Mouse (Mus musculus) adrenal gland, postnatal 36 days (tissue): ENCODE results near the gene Gm10260. TPM values are rescaled to one million over a fixed set of nuclear protein-coding genes. Genes with fewer than 3 reads are reported as not detected.

ENCODE experiments used
- DNase-seq, 2 experiments: peaks; one replicate each; pipeline ENCODE4 v3.0.0; 2021; ENCODE audit warnings: mixed read lengths in 1 of 2
- total RNA-seq, 2 experiments: library from RNA; stranded (reverse); gene quantifications; 2 replicates each; pipeline ENCODE4 v1.2.3; 2021

The Gm10260 gene
- total RNA-seq, 2 experiments from 2014 or later: 227 TPM

- no peak for DNase-seq
Observed at GRCm38 (mm10) chr13:97768046-97768682, 7.7 kb upstream of the Gm10260 start.

- DNase-seq: no peak
Observed at GRCm38 (mm10) chr13:97766600-97766999, 6.2 kb upstream of the Gm10260 start.

GRCm38 (mm10) chr13:97765913-97766312 lies 5.5 kb upstream of the Gm10260 start:
- no peak for DNase-seq

- peak; percentile 22 to 28 for DNase-seq
Observed at GRCm38 (mm10) chr13:97764067-97764466, 3.6 kb upstream of the Gm10260 start.

- peak in 1 of 2 experiments; percentile 14 for DNase-seq
Observed at GRCm38 (mm10) chr13:97763436-97763835, 3.0 kb upstream of the Gm10260 start.

- DNase-seq: no peak
Observed at GRCm38 (mm10) chr13:97762121-97762520, 1.7 kb upstream of the Gm10260 start.

- peak in 1 of 2 experiments; percentile 21 for DNase-seq
Observed at GRCm38 (mm10) chr13:97757033-97757432, 3.4 kb downstream of the Gm10260 start.

- no peak for DNase-seq
Observed at GRCm38 (mm10) chr13:97756091-97756490, 4.3 kb downstream of the Gm10260 start.

- DNase-seq: no peak
Observed at GRCm38 (mm10) chr13:97750851-97751381, 9.5 kb downstream of the Gm10260 start.

GRCm38 (mm10) chr13:97747037-97747860 lies 13.2 kb downstream of the Gm10260 start:
- DNase-seq: no peak

- DNase-seq: no peak
Observed at GRCm38 (mm10) chr13:97744669-97745068, 15.8 kb downstream of the Gm10260 start.

- DNase-seq: peak; percentile 15 to 17
Observed at GRCm38 (mm10) chr13:97744036-97744435, 16.4 kb downstream of the Gm10260 start.

GRCm38 (mm10) chr13:97743229-97743988 lies 17.0 kb downstream of the Gm10260 start:
- no peak for DNase-seq

GRCm38 (mm10) chr13:97735931-97736330 lies 24.5 kb downstream of the Gm10260 start:
- no peak for DNase-seq

GRCm38 (mm10) chr13:97734760-97735159 lies 25.7 kb downstream of the Gm10260 start:
- DNase-seq: no peak

- no peak for DNase-seq
Observed at GRCm38 (mm10) chr13:97725160-97725825, 35.1 kb downstream of the Gm10260 start.

- no peak for DNase-seq
Observed at GRCm38 (mm10) chr13:97724551-97724950, 35.9 kb downstream of the Gm10260 start.

GRCm38 (mm10) chr13:97712506-97713275 lies 47.7 kb downstream of the Gm10260 start:
- DNase-seq: no peak

GRCm38 (mm10) chr13:97711510-97711909 lies 48.9 kb downstream of the Gm10260 start:
- no peak for DNase-seq
